ENCODE assay signal across 8 mouse cellular contexts in the genomic region with DNA sequence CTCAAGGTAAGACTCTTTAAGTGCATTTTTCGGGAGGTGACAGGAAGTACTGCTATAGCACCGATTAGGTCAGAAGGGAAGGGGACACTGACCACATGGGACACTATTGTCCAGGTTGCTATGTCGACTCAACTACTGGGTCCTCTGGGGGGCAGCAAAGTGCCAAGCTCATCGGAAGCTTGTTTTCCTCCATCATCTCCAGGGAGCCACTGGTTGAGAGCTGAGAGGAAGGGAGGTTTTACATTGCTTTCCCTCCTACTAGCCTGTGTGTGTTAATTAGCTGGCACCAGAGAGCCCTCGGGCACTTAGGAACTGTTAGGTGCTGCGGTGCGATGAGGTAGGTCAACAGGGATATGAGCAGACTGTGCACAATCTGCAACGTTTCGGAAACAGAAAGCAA.
A peak's percentile ranks its signal among the peaks of the same experiment; 100 is the strongest.
DNase-seq lines count a peak whose midpoint lies in the region; ATAC-seq and TF ChIP-seq lines count a peak whose summit lies in the region.

No protein-coding gene starts in this region.

- peak; percentile 35; the same call in 1 of the 2 replicates for TF ChIP-seq CTCF in brain, embryonic 14.5 days (IDR thresholded peaks at IDR 0.05; ENCODE audit: borderline replicate concordance, extremely low read depth, insufficient read depth, insufficient read length)

- TF ChIP-seq POLR2A in brain, embryonic 14.5 days (IDR thresholded peaks at IDR 0.05; ENCODE audit: borderline replicate concordance, extremely low read depth, insufficient read depth, insufficient read length, poor library complexity, severe bottlenecking), result no peak

- peak; percentile 32 for DNase-seq in kidney, adult 18-20 months
- DNase-seq in kidney, adult 11 months, result no peak
- DNase-seq in brain, embryonic 14.5 days (ENCODE audit: low read depth), result peak; percentile 35
- DNase-seq in layer of hippocampus, adult 18-20 months (ENCODE audit: low spot score in 2 of 2), result peak; percentile 28 to 75
- DNase-seq in lung, postnatal 10 days, result peak; percentile 80
- peak; percentile 23 for DNase-seq in thymus, postnatal 25 days
- DNase-seq in spleen, adult 12 weeks (ENCODE audit: low spot score), result no peak

- peak; percentile 78 for ATAC-seq in frontal cortex, adult (ENCODE audit: low TSS enrichment)

Comparison
In these comparisons a context has a peak if more than half of its experiments do, and no peak if none do; other contexts are left out.
1. DNase-seq: peak in kidney, adult 18-20 months (single experiment), brain, embryonic 14.5 days (single experiment), layer of hippocampus, adult 18-20 months (2 of 2), lung, postnatal 10 days (single experiment) and thymus, postnatal 25 days (single experiment); none in kidney, adult 11 months (single experiment) and spleen, adult 12 weeks (single experiment).